Mouse (Mus musculus) intestine, embryonic 15.5 days (tissue): Measurements from ENCODE around the gene Gm3147. TPM values are rescaled to one million over a fixed set of nuclear protein-coding genes. Genes with fewer than 3 reads are reported as not detected.
"Not testable (repeated sequence)": the region's sequence is repeated elsewhere in the genome, so short reads cannot be mapped to it uniquely, and the experiment has no call there.

Source experiments
- ATAC-seq: fragments of 200-750 bp; cut with Nextera tagmentation; 2 replicates; pipeline ENCODE4 v1.8.0; 2017; ENCODE audit warnings: moderate TSS enrichment, moderate library complexity
- H3K27ac ChIP-seq: fragments of 300-500 bp; sonication (generic); 2 replicates; pipeline ENCODE4 v1.5.1; 2015; ENCODE audit warnings: mild to moderate bottlenecking, inconsistent platforms
- H3K27me3 ChIP-seq: fragments of 300-500 bp; sonication (generic); replicated peaks from 2 replicates; pipeline ENCODE4 v1.6.1; 2015; ENCODE audit warnings: inconsistent platforms
- H3K36me3 ChIP-seq: fragments of 300-500 bp; sonication (generic); 2 replicates; pipeline ENCODE4 v1.6.1; 2015; ENCODE audit warnings: inconsistent platforms
- H3K4me1 ChIP-seq: fragments of 300-500 bp; sonication (generic); replicated peaks from 2 replicates; pipeline ENCODE4 v1.6.1; 2015; ENCODE audit warnings: inconsistent platforms
- H3K4me2 ChIP-seq: fragments of 300-500 bp; sonication (generic); replicated peaks from 2 replicates; pipeline ENCODE4 v1.6.1; 2015; ENCODE audit warnings: mild to moderate bottlenecking, inconsistent platforms
- H3K4me3 ChIP-seq: fragments of 300-500 bp; sonication (generic); replicated peaks from 2 replicates; pipeline ENCODE4 v1.5.1; 2015; ENCODE audit warnings: inconsistent platforms
- H3K9ac ChIP-seq: fragments of 300-500 bp; sonication (generic); 2 replicates; pipeline ENCODE4 v1.6.1; 2015; ENCODE audit warnings: inconsistent platforms
- H3K9me3 ChIP-seq: fragments of 300-500 bp; sonication (generic); 2 replicates; pipeline ENCODE4 v1.6.1; 2016; ENCODE audit warnings: inconsistent platforms
- WGBS: fragments of 180-500 bp; shearing (Covaris S2); methylation state at CpG from one replicate; pipeline ENCODE4 v1.1.7; 2015; 5-methylcytosine and 5-hydroxymethylcytosine counted together
- polyA plus RNA-seq: library from polyadenylated mRNA; unstranded; fragments of >200 nt; fragmentation: Nextera tagmentation; extraction: Ambion mirVana; gene quantifications from 2 replicates; pipeline ENCODE4 v1.2.1, GENCODE M21; 2015

Gm3147 gene
- polyA plus RNA-seq: not detected in 2 replicates

- not testable (repeated sequence) for ATAC-seq
Measured at GRCm38 (mm10) chr5:94616242-94616641, at the start of gene Gm3147. Gene Gm3147 (minus strand): TSS chr5:94616342.

GRCm38 (mm10) chr5:94648082-94648481 is 31.9 kb upstream of the Gm3147 start, which contains the start of gene Gm6205:
Gene Gm6205 (plus strand): TSS chr5:94648382.
- not testable (repeated sequence) for H3K27ac ChIP-seq, H3K36me3 ChIP-seq, ATAC-seq, H3K9me3 ChIP-seq, H3K27me3 ChIP-seq, H3K4me3 ChIP-seq, H3K4me1 ChIP-seq, H3K4me2 ChIP-seq, H3K9ac ChIP-seq
- no CpG with 5 or more reads among the region's 2 CpGs for WGBS

More at GRCm38 (mm10) chr5:94616242-94616641, at the start of gene Gm3147:
- not testable (repeated sequence) for H3K9ac ChIP-seq, H3K27ac ChIP-seq, H3K4me2 ChIP-seq, H3K4me3 ChIP-seq, H3K27me3 ChIP-seq, H3K4me1 ChIP-seq, H3K36me3 ChIP-seq, H3K9me3 ChIP-seq
- no CpG with 5 or more reads among the region's 1 CpGs for WGBS

- not testable (repeated sequence) for H3K4me2 ChIP-seq, H3K36me3 ChIP-seq, H3K4me1 ChIP-seq, ATAC-seq, H3K27me3 ChIP-seq, H3K9ac ChIP-seq, H3K9me3 ChIP-seq, H3K27ac ChIP-seq, H3K4me3 ChIP-seq
- WGBS: 67% methylated on average over 1 of the region's 2 CpGs
Measured at GRCm38 (mm10) chr5:94623679-94624078, 7.5 kb upstream of the Gm3147 start, which contains the start of gene Gm6509. Gene Gm6509 (plus strand): TSS chr5:94623979.

Other genes with a start within 250 kb of the Gm3147 start
- gene Gm7682, start 170.6 kb downstream of the Gm3147 start, polyA plus RNA-seq: not detected in 2 replicates
- gene Gm3139, start 90.1 kb downstream of the Gm3147 start, polyA plus RNA-seq: not detected in 2 replicates
- gene Gm6509, start 7.6 kb upstream of the Gm3147 start, polyA plus RNA-seq: not detected in 2 replicates
- not detected in 2 replicates for gene Gm6205, start 32.0 kb upstream of the Gm3147 start, polyA plus RNA-seq
- not detected in 2 replicates for gene Gm3183, start 249.1 kb upstream of the Gm3147 start, polyA plus RNA-seq